Mouse (Mus musculus) frontal cortex, adult 2 months (tissue): Measurements from ENCODE around the gene Tmem129. TPM values are rescaled to one million over a fixed set of nuclear protein-coding genes. Genes with fewer than 3 reads are reported as not detected.

Experiments used
- DNase-seq, 2 experiments: peaks; one replicate each; pipeline ENCODE4 v3.0.0; 2022; ENCODE audit warnings: low spot score in 1 of 2; ENCODE audit errors: extremely low spot score in 1 of 2
- polyA plus RNA-seq: library from polyadenylated mRNA; depleted of rRNA; stranded (reverse); fragments of >200 nt; gene quantifications from 2 replicates; pipeline ENCODE4 v1.2.3, GENCODE M21; 2012

The Tmem129 gene
- polyA plus RNA-seq, 1 experiment, result 36.3 TPM

GRCm38 (mm10) chr5:33688278-33689220, 30.3 kb upstream of the Tmem129 start:
- DNase-seq, result no peak

GRCm38 (mm10) chr5:33687142-33687541, 28.9 kb upstream of the Tmem129 start:
- no peak for DNase-seq

GRCm38 (mm10) chr5:33684932-33685331, 26.7 kb upstream of the Tmem129 start:
- DNase-seq, result no peak

GRCm38 (mm10) chr5:33683897-33684652, 25.9 kb upstream of the Tmem129 start:
- DNase-seq, result peak in 1 of 2 experiments; percentile 61

GRCm38 (mm10) chr5:33682963-33683362, 24.7 kb upstream of the Tmem129 start:
- DNase-seq, result no peak

- no peak for DNase-seq
Observed at GRCm38 (mm10) chr5:33681611-33682388, 23.6 kb upstream of the Tmem129 start.

GRCm38 (mm10) chr5:33681044-33681443, 22.8 kb upstream of the Tmem129 start:
- no peak for DNase-seq

GRCm38 (mm10) chr5:33678244-33678643, 20.0 kb upstream of the Tmem129 start:
- DNase-seq, result no peak

GRCm38 (mm10) chr5:33675964-33676363, 17.7 kb upstream of the Tmem129 start:
- peak in 1 of 2 experiments; percentile 80 for DNase-seq

GRCm38 (mm10) chr5:33674439-33674838, 16.2 kb upstream of the Tmem129 start:
- DNase-seq, result peak; percentile 55 to 56

GRCm38 (mm10) chr5:33671659-33672058, 13.4 kb upstream of the Tmem129 start:
- DNase-seq, result no peak

- peak in 1 of 2 experiments; percentile 48 for DNase-seq
Observed at GRCm38 (mm10) chr5:33668223-33668622, 10.0 kb upstream of the Tmem129 start.

- no peak for DNase-seq
Observed at GRCm38 (mm10) chr5:33658664-33659050, 441 bp upstream of the Tmem129 start.

GRCm38 (mm10) chr5:33657251-33657786, 897 bp downstream of the Tmem129 start:
- no peak for DNase-seq

GRCm38 (mm10) chr5:33656739-33657138, 1.5 kb downstream of the Tmem129 start:
- no peak for DNase-seq

GRCm38 (mm10) chr5:33655251-33655840, 2.9 kb downstream of the Tmem129 start:
- DNase-seq, result no peak

- no peak for DNase-seq
Observed at GRCm38 (mm10) chr5:33654424-33654823, 3.8 kb downstream of the Tmem129 start.

GRCm38 (mm10) chr5:33652783-33653173, 5.4 kb downstream of the Tmem129 start:
- DNase-seq, result no peak

- DNase-seq, result peak; percentile 93 to 95
Observed at GRCm38 (mm10) chr5:33651921-33652782, 6.1 kb downstream of the Tmem129 start, which contains the start of gene Slbp. Gene Slbp (minus strand): TSS chr5:33652574.
